Mouse (Mus musculus): ENCODE data around the gene Ppp1r14b.
A peak's percentile ranks its signal among the peaks of the same experiment; 100 is the strongest.

Ppp1r14b gene

DNA sequence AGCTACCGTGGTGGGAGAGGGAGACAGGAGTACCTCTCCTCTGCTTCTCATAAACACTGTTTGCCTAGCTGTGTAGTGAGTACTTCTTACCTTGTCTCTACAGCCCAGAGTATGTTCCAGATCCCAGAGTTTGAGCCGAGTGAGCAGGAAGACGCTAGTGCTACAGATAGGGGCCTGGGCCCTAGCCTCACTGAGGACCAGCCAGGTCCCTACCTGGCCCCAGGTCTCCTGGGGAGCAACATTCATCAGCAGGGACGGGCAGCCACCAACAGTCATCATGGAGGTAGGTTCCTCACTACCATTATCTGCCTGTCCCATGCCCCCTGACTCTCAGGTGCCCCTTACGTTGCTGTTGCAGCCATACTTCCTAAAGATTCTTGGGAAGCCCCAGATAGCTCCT is 32.0 kb upstream of the Ppp1r14b start:
- DNase-seq (ENCODE audit: low spot score), result no peak

DNA sequence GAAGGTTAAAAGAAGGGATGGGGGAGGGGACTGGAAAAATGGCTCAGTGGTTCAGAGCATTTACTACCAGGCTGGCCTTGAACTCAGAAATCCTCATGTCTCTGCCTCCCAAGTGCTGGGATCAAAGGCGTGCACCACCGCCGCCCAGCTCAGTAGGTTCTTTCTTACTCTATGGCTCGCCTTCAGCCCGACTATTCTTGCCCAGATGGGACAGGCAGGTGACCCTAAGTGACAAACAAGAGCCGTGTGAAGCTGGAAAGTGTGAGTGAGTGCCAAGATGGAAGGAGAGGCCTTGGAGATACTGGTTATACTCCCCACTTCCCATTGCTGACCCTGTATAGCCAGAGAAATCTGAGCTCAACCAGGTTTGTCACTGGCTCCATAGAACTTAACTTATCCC is 31.1 kb upstream of the Ppp1r14b start:
- DNase-seq (ENCODE audit: low spot score), result no peak

DNA sequence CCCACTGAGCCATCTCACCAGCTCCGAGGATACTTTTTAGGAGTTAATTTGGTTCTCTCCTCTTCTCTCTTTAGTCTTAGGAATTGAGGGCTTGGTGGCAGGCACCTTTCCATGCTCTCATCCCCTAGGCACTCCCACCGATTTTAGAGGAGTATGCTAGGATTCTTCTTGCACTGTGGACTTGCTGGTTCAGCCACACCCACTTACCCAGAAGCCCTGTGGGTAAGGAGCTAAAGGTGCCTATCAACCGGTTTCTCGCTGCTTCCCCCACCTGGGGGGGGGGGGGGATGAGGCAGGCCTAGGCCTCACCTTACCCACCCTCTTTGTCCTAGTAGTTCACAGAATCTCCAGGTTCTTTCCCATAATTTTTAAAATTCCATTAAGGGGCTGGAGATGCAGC is 27.0 kb upstream of the Ppp1r14b start:
- DNase-seq (ENCODE audit: low spot score), result no peak

DNA sequence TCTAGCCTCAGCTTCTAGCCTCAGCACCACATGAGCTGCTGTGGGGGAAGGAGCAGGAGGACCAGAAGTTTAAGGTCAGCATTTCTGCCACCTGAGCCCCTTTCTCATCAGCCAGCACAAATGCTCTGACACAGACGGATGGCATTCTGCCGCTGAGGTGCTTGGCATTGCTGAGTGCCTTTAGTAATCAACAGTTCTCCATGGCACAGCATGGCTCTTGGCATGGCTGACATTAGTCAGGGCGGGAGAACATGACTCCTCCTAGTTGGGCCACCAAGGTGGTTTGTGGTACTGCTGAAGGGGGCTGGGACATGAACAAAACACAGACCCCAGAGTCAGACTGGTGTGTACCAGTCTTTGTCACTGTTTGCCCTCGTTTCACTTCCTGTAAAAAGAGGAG is 26.6 kb upstream of the Ppp1r14b start:
- no peak for DNase-seq (ENCODE audit: low spot score)

DNA sequence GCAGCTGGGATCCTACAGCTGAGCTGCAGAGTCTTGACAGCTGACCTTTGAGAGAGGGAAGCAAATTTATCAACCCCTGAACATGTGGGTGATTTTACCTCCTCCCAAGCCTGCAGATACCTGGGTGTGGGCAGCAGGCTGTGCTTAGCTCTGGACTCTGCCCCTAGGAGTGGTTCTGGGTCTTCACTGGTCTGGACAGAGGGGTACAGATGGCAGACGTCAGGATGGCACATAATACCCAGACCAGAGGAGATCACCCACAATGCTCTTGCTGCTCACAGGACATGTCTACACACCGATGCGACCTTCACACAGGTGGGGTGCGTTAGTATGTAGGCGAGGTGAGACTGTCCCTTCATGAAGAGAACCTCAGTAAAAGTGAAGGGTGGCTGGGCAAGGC is 25.2 kb upstream of the Ppp1r14b start:
- no peak for DNase-seq (ENCODE audit: low spot score)

DNA sequence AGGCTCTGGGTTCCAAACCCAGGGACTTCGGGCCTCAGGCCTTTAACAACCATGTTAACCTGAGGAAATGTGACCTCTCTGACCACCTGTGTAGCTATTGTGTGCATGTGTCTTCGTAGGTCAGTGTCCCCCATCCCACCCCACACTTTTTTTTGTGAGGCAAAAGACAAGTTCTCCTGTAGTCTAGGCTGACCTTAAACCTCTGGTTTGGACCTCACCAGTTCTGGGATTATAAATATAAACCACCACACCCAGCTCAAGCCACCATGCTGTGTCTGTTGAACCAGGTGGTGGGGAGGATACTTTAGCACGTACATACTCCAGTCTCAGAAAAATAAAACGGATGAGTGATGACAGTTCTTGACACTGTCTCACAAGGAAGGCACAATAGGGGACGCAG is 24.8 kb upstream of the Ppp1r14b start:
- DNase-seq (ENCODE audit: low spot score), result no peak

DNA sequence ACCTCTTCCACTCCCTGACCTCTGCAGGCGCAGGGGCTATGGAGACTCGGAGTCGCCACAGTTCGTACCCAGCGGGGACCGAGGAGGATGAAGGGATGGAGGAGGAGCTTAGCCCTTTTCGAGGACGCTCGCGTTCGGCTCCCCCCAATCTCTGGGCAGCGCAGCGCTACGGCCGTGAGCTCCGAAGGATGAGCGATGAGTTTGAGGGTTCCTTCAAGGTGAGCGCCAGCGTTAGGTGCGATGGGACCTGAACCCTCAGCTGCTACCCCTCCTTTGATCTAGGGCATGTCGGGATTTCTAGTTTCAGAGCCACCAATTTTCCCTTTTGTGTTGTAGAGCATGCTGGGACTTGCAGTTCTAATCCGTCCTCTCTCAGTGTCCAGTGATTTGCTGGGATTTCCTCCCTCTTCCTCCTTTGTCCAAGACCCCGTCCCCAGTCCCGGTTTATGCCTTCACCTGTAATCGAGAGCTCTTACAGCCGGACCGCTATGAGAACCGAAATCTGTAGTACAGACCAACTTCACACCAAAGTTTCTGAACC is 24.1 kb upstream of the Ppp1r14b start:
- DNase-seq (ENCODE audit: low spot score), result peak; percentile 53

DNA sequence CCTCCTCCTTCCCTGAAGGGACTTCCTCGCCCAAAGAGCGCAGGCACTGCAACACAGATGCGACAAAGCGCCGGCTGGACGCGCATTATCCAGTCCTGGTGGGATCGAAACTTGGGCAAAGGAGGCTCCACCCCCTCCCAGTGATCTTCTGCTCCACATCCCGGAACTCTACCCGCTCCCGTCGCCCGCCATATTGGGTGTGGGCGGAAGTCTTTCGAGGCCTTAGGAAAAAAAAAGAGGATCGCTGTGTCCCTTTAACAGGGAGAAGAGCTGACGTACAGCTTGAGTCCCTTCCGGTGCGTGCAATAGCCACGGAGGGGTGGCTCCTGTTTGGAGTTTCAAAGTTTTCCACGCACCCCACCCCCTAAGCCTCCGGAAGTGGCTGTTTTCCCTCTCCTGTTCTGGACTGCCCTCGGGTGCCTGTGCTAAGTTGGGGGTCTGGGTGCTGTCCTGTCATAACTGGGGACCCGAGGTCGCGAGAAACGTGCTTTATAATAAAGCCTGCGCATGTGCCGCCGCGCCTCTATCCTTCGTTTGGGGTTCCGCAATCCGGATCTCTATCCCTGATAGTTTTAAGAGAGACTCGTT is 23.3 kb upstream of the Ppp1r14b start:
- peak; percentile 95 for DNase-seq (ENCODE audit: low spot score)

DNA sequence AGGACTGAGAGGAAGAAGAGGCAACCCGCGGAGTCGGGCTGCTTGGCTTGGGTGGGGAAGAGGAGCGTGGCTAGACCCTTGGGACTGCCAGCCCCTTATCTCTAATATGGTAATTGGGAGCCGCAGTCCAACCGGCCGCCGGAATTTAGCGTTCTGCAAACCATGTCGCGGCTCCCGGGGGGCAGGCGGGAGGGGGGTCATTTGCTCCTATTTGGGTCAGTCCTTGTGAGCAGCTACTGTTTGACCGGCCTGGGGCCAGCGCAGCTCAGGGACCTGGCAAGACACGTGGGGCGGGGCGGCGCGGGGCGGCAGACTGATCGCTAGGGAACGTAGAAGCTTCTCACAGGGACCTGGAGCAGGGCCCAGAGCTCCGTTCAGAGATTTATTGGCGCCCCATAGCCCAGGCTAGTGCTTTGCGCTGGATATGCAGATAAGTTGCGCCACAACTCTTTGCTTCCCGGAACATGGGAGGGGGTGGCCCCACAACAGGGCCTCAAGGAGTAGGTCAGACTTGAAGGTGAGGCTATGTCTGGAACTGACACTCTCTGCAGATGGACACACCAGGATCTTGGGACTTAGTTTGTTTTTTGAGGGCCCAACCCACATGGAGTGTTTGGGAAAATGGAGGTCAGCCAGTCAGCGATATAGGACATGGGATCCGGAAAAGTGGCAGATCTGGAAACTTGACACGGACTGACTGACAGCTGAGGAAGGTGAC is 22.6 kb upstream of the Ppp1r14b start:
- peak; percentile 85 for DNase-seq (ENCODE audit: low spot score)

DNA sequence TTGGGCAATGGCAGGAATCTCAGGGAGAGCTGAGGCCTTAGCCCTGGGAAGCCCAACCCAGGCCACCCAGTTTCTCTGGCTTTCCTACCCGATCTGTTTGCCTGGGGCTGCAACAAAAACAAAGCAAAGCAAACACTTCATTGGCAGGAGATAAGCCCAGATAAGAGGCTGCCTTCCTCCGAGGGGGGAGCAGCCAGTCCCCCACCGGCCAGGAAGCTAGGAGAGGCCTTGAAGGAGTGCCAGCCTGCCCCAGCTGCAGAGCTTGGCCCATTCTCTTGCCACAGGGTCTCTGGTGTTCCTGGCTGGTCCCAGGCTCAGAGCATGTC is 22.1 kb upstream of the Ppp1r14b start:
- peak; percentile 78 for DNase-seq (ENCODE audit: low spot score)

DNA sequence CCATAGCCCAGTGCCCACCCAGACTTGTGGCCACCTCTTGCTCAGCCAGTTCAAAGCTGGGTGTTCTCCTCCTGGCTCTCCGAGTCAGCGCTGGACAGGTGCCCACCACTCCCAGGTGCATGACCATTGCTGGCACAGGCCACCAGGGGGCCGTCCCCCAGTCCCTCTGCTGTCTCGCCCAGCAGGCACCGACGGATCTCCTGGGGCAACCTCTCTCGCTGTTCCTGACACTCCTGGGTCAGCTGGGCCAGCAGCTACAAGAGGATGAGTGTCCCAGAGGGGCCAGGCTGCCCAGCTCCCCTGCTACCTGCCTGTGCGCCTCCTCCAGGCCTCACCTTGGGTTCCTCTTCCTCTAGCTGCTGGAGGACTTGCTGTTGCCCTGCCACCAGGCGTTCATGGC is 20.7 kb upstream of the Ppp1r14b start:
- DNase-seq (ENCODE audit: low spot score), result peak; percentile 72

DNA sequence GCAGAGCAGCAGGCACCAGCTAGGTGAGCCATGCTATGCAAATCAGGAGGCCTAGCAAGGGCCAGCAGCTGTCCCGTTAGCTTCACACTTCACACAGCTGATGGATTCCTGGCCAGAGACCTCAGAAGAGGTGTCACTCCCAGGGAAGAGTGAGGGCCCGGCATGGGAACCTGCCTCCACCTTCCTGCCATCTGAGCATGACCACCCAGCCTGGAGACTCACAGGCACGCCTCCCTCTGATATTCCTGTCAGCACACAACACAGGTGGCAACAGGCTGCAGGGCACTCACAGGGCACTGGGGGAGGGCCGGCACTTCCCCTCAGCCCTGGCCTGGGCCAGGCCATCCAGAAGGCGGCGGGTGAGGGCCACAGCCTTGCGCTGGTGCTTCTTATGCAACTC is 19.3 kb upstream of the Ppp1r14b start:
- no peak for DNase-seq (ENCODE audit: low spot score)

DNA sequence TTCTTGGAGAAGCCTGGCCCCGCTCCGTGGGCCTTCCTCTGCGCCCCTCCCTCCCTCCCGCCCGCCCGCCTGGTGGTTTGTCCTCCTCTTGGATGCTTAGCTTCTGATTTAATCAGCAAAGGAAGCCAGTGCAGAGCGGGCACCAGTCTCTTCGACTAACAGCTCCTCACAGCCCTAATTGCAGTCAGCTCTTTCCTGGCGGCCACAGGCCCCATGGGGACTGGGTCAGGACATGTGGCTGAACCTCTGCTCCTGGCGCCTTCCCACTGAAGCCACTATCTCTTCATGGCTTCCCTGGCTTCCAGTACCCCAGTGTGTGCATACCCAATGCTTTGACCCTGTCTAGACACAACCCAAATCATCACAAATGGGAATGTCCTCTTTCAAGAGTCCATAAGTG is 18.3 kb upstream of the Ppp1r14b start:
- DNase-seq (ENCODE audit: low spot score), result no peak

DNA sequence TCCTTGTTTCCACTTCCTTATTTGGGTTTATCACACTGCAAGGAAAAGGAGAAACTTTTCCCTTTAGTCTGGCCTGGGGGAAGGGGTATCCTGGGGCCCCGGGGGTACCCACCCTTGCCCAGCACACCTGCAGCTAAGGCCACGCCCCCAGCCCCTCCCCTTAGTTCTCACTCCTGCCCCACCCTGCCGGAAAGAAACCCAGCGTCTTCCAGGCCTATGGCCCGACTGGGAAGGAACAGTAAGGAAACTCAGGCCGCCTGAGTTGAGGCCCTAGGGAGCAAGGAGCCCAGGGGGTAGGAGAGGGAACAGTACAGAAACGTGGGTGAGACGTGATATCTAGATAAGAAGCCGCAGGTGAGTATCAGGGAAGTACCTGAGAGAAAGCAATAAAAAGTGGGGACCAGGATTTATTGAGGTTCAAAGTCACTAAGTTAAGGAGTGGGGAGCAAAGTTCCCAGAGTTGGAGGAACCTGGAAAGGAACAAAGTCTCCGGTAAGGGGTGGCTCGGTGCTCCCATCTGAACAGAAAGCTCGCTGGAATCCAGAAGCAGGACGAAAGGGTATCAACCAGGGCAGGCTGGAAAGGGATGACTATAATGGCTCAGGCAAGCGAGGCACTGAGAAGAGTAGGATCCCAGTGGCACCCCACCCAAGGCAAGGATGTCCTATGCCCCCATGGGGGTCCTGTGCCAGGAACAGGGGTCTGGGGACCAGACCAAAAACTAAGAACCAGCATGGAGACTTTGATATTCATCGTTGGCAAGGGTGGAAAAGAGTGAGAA is 6.1 kb upstream of the Ppp1r14b start:
- DNase-seq (ENCODE audit: low spot score), result peak; percentile 71

DNA sequence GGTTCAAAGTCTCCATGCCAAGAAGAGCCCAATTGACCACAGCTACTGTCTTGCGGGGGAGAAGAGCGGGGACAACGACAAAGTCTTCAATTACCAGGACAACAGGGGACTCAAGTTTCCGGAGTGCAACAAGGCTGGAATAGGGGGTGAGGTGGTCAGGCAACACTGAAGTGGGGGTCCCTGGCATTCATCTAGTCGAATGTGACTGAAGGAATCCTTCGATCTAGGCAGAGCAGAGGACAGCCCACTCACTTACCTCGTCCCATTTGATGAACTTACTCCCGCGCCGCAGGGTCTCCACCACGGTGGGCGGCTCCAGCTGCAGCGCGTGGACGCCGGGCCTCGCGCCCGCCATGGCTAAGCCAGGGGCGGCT is 5.5 kb upstream of the Ppp1r14b start:
- no peak for DNase-seq (ENCODE audit: low spot score)

DNA sequence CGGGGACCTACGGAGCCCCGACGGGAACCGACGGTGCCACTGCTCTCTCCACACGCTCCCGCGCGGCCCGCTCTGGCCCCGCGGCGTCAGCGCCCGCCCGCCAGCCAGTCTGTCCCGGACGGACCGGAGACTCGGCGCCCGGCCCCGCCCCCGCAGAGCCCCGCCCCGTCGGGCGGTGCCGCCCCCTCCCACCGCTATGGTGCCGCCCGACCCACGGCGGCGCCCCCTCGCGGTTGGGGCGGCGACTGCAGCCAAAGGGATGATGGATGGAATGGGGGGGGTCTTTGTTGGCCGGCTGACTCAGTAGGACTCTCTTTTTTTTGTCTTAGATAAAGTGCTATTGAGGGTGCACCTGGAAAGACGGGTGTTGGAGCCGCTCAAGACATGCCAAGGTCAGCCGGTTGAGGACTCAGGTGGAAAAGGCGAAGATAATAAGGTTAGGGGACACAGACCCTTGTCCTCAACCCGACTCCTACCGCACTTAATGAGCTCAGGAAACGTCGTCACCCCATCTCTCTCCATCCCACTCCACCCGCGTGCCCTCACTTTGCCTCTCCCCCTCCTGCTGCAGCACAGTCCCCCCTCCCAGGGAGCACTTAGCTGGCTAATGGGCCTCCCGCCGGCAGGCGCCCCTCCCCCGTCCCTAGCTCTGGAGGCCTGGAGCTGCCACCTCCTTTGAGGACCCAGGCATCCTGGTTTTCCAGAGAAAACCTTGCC is 4.9 kb upstream of the Ppp1r14b start:
- peak; percentile 82 for DNase-seq (ENCODE audit: low spot score)

DNA sequence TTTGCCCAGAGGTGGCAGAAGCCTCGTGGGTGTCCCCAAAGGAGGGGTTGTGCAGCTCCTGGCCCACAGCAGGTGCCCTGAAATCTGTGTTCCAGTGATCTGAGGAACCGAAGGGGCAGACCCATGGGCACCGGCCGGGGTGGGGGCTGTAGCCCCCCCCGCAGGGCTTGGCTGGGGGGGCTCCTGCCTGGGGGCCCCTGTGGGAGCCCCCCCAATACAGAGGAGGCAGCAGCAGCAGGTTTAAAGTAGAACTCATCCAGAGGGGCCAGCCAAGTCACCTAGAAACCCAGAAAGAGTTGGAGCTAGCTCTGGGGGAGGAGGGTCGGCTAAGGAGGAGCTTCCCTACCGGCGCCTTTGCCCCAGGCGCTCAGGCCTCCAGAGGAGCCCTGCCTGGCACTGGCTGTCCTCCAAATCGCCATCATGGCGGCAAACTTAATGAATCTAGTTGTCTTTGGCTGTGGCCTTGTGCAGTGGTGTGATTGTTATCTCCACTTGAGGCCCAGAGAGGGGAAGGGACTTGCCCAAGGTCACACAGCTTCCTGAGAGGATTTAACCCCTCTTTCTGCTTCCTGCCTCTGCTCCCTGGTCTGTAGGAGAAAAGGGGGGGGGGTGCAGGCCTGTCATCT is 4.2 kb upstream of the Ppp1r14b start:
- peak; percentile 45 for DNase-seq (ENCODE audit: low spot score)

DNA sequence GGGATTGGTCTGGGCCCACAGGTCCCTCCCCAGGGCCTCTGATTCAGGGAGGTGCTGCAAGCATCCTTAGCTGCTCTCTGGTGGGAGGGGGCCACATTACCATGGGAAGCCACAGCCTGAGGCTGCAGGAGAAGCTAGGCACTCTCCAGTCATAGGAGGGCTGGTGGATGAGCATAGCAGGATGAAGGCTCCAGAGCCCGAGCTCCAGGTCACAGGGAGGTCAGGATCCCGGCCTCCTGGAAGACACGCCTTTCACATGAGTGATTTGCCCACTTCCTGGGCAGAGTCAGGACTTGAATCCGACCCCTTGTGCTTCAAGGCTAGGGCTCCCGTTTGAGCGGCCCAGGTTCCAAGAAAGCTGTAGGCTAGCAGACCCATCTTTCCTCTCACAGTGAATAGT is 3.1 kb upstream of the Ppp1r14b start:
- DNase-seq (ENCODE audit: low spot score), result no peak

DNA sequence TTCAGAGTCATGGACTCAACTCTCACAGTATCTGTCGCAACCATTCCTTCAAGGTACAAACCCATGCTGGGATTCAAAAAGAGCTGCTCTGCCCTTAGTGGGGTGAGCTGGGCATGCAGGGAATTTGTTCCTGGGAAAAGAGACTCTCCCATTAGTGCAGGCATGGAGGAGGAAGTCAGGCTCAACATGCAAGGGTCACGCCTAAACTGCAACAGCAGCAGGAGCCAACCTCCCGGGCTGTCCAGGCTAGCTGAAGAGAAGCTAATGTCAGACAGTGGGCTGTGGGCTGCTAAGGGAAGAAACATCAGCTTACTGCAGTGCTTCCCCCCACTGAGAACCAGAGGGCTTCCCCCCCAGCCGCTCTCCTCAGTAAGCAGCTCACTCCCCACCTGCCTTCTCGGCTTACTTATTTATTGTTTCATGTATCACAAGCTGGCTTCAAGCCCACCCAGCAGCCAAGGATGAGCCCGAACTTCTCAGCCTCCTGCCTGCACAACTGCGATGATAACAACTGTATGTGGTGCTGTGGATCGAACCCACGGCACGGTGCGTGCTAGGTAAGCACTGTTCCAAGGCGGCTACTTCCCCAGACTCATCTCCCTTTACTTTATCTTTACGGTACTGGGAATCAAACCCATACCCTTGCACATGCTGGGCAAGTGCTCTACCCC is 2.4 kb upstream of the Ppp1r14b start:
- no peak for DNase-seq (ENCODE audit: low spot score)

DNA sequence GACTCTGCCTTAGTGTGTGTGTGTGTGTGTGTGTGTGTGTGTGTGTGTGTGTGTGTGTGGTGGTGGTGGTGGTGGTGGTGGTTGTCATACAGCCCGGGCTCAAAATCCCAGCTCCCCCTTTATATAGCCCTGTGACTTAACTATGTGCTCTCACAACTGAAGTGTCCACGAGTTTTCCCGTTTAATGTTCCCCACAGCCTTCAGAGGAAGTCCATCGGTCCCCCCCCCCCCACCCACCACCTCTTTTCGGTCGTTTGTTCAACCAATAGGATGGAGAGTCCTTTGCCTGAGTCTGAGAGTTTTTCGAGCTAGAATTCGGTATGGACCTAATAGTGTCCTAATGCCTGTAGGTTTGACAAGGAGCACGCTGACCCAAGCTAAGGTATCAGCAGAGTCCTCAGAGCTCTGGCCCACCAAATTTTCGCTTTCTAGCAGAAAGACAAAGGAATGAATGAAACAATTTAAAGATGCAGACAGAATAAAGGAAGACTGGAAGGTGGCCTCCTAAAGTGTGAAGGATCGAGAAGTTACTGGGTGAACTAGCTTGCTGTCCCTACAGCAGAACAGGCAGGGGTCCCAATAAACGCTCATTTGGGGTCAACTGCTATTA is 1.1 kb upstream of the Ppp1r14b start:
- no peak for DNase-seq (ENCODE audit: low spot score)
